Mouse (Mus musculus): ENCODE data around the gene Ptprd. TPM values are rescaled to one million over a fixed set of nuclear protein-coding genes. Genes with fewer than 3 reads are reported as not detected.

Ptprd gene
- polyA plus RNA-seq, 1 experiment from 2014 or later: 31.2 TPM

- H3K36me3 ChIP-seq: no peaks in the 10 kb centered on the region
- H3K27me3 ChIP-seq: no peaks in the 10 kb centered on the region
- H3K9me3 ChIP-seq: no peaks in the 10 kb centered on the region
- no peak overlapping the region for H3K9ac ChIP-seq
- no peak overlapping the region for H3K4me2 ChIP-seq
- no peak overlapping the region for H3K4me3 ChIP-seq
- H3K4me1 ChIP-seq: no peaks in the 10 kb centered on the region
- WGBS: 84% methylated on average over 1 of the region's 1 CpGs
- no peak overlapping the region for H3K27ac ChIP-seq
- no peak for ATAC-seq (ENCODE audit: insufficient number of reproducible peaks, low FRiP score, low TSS enrichment, low read depth)
Observed at GRCm38 (mm10) chr4:77283423-77283822, 928.3 kb downstream of the Ptprd start.

DNA sequence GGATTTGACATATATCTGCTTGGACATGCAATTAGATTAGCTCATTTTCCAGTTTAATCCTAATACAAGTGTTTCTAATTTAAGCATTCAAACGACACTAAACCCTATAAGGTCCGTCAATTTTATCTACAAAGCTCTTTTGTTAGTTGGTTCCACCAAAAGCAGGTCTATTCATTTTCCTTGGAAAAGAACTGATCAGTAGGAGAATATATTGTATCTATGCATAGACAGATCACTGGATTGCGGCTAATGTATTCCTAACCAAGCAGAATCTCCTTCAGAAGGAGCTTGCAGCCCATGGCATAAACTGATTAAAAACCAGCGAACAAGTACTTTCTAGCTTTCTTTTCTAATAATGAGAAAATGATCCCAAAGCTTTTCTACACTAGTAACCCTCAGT lies 933.8 kb downstream of the Ptprd start:
- no peaks in the 10 kb centered on the region for H3K9me3 ChIP-seq
- H3K36me3 ChIP-seq: no peaks in the 10 kb centered on the region
- no peaks in the 10 kb centered on the region for H3K4me1 ChIP-seq
- H3K27me3 ChIP-seq: no peaks in the 10 kb centered on the region
- H3K9ac ChIP-seq: no peak overlapping the region
- no peak for ATAC-seq (ENCODE audit: insufficient number of reproducible peaks, low FRiP score, low TSS enrichment, low read depth)
- no peak overlapping the region for H3K27ac ChIP-seq
- WGBS: 67% methylated on average over 4 of the region's 4 CpGs
- no peak overlapping the region for H3K4me2 ChIP-seq
- H3K4me3 ChIP-seq: no peak overlapping the region

DNA sequence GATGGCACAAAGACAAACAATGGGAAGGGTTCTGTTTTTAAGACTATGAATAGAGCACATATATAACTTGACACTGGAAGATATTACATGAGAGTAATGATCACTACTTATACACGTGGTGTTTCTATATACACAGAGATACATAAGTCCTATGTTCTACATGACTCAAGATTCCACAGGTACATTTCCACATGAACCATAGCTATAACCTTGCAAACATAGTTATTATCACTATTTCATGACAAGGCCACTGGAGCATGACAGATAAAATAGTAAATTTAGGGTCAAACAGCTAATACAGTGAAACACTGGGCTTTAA lies 951.8 kb downstream of the Ptprd start:
- ATAC-seq (ENCODE audit: insufficient number of reproducible peaks, low FRiP score, low TSS enrichment, low read depth): no peak
- no peak overlapping the region for H3K4me3 ChIP-seq
- no peak overlapping the region for H3K4me2 ChIP-seq
- no peak overlapping the region for H3K27ac ChIP-seq
- H3K9ac ChIP-seq: no peak overlapping the region
- H3K9me3 ChIP-seq: no peaks in the 10 kb centered on the region
- peaks cover 7% of the 10 kb centered on the region for H3K4me1 ChIP-seq
- no peaks in the 10 kb centered on the region for H3K27me3 ChIP-seq
- WGBS: 72% methylated on average over 1 of the region's 1 CpGs
- H3K36me3 ChIP-seq: no peaks in the 10 kb centered on the region

DNA sequence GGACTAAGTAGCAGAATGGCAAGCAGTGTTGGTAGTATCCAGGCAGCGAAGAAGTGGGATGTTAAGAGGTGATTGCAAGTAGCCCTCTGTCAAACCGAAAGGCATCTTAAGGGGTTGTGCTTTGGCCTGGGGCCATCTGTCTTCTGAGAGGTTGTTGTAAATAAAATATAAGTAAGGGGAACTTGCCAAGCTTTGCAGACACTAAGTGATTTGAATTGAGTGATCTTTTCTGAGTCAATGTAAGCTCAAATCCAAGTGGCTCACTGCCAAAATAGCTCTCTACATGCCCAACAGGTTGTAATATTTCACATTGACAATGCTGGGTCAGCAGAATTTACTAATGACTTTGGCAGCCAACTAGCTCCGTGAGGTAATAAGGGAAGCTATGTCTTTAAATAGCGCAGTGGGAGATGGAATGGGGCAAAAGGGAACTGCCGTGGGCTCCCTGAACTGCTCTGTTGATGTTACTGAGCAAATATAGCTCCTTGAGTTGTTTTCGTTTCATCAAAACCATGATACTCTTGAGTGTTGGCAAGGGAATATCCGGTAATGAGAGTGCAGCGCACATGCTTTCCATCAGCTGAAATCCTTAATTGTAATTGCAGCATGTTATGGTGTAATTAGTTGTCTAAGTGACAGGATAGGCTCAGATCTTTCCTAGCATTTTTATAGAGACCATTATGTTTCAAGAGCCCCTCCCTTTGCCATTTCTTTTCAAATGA lies 952.4 kb downstream of the Ptprd start:
- Histone ChIP-seq H3K36me3 (no peaks in the 10 kb centered on the region), H3K4me1 (peaks cover 7% of the 10 kb centered on the region), H3K9me3 (no peaks in the 10 kb centered on the region), H3K27me3 (no peaks in the 10 kb centered on the region), H3K4me3 (no peak overlapping the region), H3K4me2 (no peak overlapping the region), H3K9ac (no peak overlapping the region), H3K27ac (no peak overlapping the region)
- ATAC-seq (ENCODE audit: insufficient number of reproducible peaks, low FRiP score, low TSS enrichment, low read depth): peak; percentile 63
- 19% methylated on average over 8 of the region's 8 CpGs for WGBS

- Histone ChIP-seq H3K4me1 (no peaks in the 10 kb centered on the region), H3K36me3 (no peaks in the 10 kb centered on the region), H3K4me3 (no peak overlapping the region), H3K9ac (no peak overlapping the region), H3K27ac (no peak overlapping the region), H3K4me2 (no peak overlapping the region), H3K9me3 (no peaks in the 10 kb centered on the region), H3K27me3 (no peaks in the 10 kb centered on the region)
- WGBS: 54% methylated on average over 4 of the region's 4 CpGs
- no peak for ATAC-seq (ENCODE audit: insufficient number of reproducible peaks, low FRiP score, low TSS enrichment, low read depth)
Observed at GRCm38 (mm10) chr4:77251188-77251587, 960.6 kb downstream of the Ptprd start.

- Histone ChIP-seq H3K4me3 (no peak overlapping the region), H3K27ac (no peak overlapping the region), H3K36me3 (no peaks in the 10 kb centered on the region), H3K9ac (no peak overlapping the region), H3K4me1 (no peaks in the 10 kb centered on the region), H3K9me3 (no peaks in the 10 kb centered on the region), H3K27me3 (no peaks in the 10 kb centered on the region), H3K4me2 (no peak overlapping the region)
- ATAC-seq (ENCODE audit: insufficient number of reproducible peaks, low FRiP score, low TSS enrichment, low read depth): no peak
- 56% methylated on average over 1 of the region's 1 CpGs for WGBS
Observed at GRCm38 (mm10) chr4:77249801-77250200, 962.0 kb downstream of the Ptprd start.

DNA sequence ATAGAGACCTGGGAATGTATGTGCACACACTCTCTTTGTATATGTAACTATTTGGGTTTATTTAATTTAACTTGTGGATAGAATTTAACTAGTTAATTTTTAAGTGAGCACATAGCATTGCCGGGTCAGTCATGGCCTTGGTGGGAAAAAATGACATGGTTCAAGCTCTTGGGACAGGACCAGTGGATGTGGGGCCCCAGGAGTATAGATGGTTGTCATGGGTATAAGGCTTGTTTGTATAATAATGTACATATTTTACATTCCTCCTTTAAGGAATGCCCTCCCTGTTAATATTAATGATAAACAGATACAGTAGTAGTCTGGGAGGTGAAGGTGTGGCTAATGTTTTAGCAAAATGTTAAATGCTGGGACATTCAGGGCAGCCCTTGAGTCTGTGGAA lies 962.8 kb downstream of the Ptprd start:
- Histone ChIP-seq H3K36me3 (no peaks in the 10 kb centered on the region), H3K4me1 (no peaks in the 10 kb centered on the region), H3K27me3 (no peaks in the 10 kb centered on the region), H3K9ac (no peak overlapping the region), H3K27ac (no peak overlapping the region), H3K9me3 (no peaks in the 10 kb centered on the region), H3K4me3 (no peak overlapping the region), H3K4me2 (no peak overlapping the region)
- WGBS: 66% methylated on average over 1 of the region's 1 CpGs
- no peak for ATAC-seq (ENCODE audit: insufficient number of reproducible peaks, low FRiP score, low TSS enrichment, low read depth)

DNA sequence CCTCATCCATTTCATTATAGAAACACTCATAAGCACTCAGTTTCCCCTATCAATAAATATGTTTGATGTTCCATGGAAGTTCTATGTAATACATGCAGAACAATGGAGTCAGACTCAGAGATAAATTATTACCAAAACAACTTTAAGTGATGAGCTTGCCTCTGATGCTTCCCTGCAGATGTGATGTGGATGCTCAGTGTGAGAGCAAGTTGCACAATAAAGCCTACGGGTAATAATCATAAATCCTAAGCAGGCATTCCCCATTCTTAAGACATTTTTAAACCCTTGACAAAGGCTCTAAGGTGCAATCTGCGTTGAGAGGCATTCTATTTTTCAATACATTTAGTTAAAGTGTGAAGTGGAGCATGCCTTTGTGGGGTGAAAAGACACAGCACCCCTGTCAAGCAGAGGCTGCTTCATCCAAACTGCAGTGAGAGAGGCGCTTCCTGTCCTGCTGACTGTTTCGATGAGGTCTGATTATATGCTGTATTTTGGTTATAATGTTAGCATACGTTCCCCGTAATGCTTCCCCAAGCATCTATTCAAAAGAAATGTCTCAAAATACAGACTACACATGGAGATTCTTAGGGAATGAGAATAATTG lies 969.8 kb downstream of the Ptprd start:
- no peak overlapping the region for H3K4me2 ChIP-seq
- H3K27ac ChIP-seq: no peak overlapping the region
- H3K27me3 ChIP-seq: no peaks in the 10 kb centered on the region
- no peaks in the 10 kb centered on the region for H3K36me3 ChIP-seq
- H3K9ac ChIP-seq: no peak overlapping the region
- ATAC-seq (ENCODE audit: insufficient number of reproducible peaks, low FRiP score, low TSS enrichment, low read depth): no peak
- WGBS: 71% methylated on average over 6 of the region's 6 CpGs
- H3K4me1 ChIP-seq: no peaks in the 10 kb centered on the region
- no peak overlapping the region for H3K4me3 ChIP-seq
- H3K9me3 ChIP-seq: no peaks in the 10 kb centered on the region

GRCm38 (mm10) chr4:77238144-77238543 lies 973.6 kb downstream of the Ptprd start:
- no peaks in the 10 kb centered on the region for H3K4me1 ChIP-seq
- no peak overlapping the region for H3K4me2 ChIP-seq
- no peaks in the 10 kb centered on the region for H3K9me3 ChIP-seq
- H3K36me3 ChIP-seq: no peaks in the 10 kb centered on the region
- H3K27me3 ChIP-seq: no peaks in the 10 kb centered on the region
- no peak overlapping the region for H3K4me3 ChIP-seq
- no peak overlapping the region for H3K27ac ChIP-seq
- no peak overlapping the region for H3K9ac ChIP-seq
- 63% methylated on average over 1 of the region's 1 CpGs for WGBS
- no peak for ATAC-seq (ENCODE audit: insufficient number of reproducible peaks, low FRiP score, low TSS enrichment, low read depth)

- no peak overlapping the region for H3K4me2 ChIP-seq
- H3K36me3 ChIP-seq: no peaks in the 10 kb centered on the region
- no peaks in the 10 kb centered on the region for H3K9me3 ChIP-seq
- 45% methylated on average over 2 of the region's 2 CpGs for whole genome bisulfite sequencing
- ATAC-seq (ENCODE audit: insufficient number of reproducible peaks, low FRiP score, low TSS enrichment, low read depth): no peak
- no peaks in the 10 kb centered on the region for H3K27me3 ChIP-seq
- H3K4me3 ChIP-seq: no peak overlapping the region
- no peak overlapping the region for H3K9ac ChIP-seq
- no peaks in the 10 kb centered on the region for H3K4me1 ChIP-seq
- H3K27ac ChIP-seq: no peak overlapping the region
Observed at GRCm38 (mm10) chr4:77233243-77233642, 978.5 kb downstream of the Ptprd start.

- no peak for ATAC-seq (ENCODE audit: insufficient number of reproducible peaks, low FRiP score, low TSS enrichment, low read depth)
- H3K4me2 ChIP-seq: no peak overlapping the region
- H3K4me1 ChIP-seq: no peaks in the 10 kb centered on the region
- H3K27ac ChIP-seq: no peak overlapping the region
- no peaks in the 10 kb centered on the region for H3K9me3 ChIP-seq
- H3K36me3 ChIP-seq: no peaks in the 10 kb centered on the region
- H3K27me3 ChIP-seq: no peaks in the 10 kb centered on the region
- H3K4me3 ChIP-seq: no peak overlapping the region
- H3K9ac ChIP-seq: no peak overlapping the region
- WGBS: 79% methylated on average over 8 of the region's 8 CpGs
Observed at GRCm38 (mm10) chr4:77168866-77169265, 1042.9 kb downstream of the Ptprd start.

- H3K9me3 ChIP-seq: no peaks in the 10 kb centered on the region
- H3K4me2 ChIP-seq: no peak overlapping the region
- H3K27me3 ChIP-seq: no peaks in the 10 kb centered on the region
- no peaks in the 10 kb centered on the region for H3K4me1 ChIP-seq
- no peak overlapping the region for H3K27ac ChIP-seq
- no peak for ATAC-seq (ENCODE audit: insufficient number of reproducible peaks, low FRiP score, low TSS enrichment, low read depth)
- no peak overlapping the region for H3K9ac ChIP-seq
- H3K4me3 ChIP-seq: no peak overlapping the region
- WGBS: 83% methylated on average over 3 of the region's 3 CpGs
- no peaks in the 10 kb centered on the region for H3K36me3 ChIP-seq
Observed at GRCm38 (mm10) chr4:77157601-77158000, 1054.2 kb downstream of the Ptprd start.

DNA sequence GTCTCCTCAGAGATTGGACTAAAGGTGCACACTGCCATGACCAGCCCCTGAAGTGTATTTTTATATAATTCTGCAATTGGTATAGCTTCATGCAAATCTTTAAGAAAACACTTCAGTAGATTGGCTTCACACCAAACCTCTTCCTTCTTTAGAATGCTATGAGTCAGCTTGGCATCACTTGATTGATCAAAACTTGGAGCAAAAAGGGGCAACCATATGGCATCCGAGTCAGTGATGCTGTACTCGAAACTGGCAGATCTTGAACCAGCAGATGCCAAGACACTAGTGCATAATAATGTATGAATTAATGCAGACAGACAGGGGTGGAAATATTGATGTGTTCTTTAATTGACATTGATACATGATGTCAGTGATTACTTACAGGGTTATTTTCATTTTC lies 1056.2 kb downstream of the Ptprd start:
- no peak for ATAC-seq (ENCODE audit: insufficient number of reproducible peaks, low FRiP score, low TSS enrichment, low read depth)
- no peaks in the 10 kb centered on the region for H3K9me3 ChIP-seq
- no peaks in the 10 kb centered on the region for H3K36me3 ChIP-seq
- H3K27me3 ChIP-seq: no peaks in the 10 kb centered on the region
- no peak overlapping the region for H3K4me3 ChIP-seq
- H3K4me2 ChIP-seq: no peak overlapping the region
- H3K27ac ChIP-seq: no peak overlapping the region
- WGBS: 80% methylated on average over 2 of the region's 2 CpGs
- H3K4me1 ChIP-seq: no peaks in the 10 kb centered on the region
- no peak overlapping the region for H3K9ac ChIP-seq
